Mouse (Mus musculus) adrenal gland, adult 18-20 months (tissue): ENCODE measurements around the gene Arhgef19. TPM values are rescaled to one million over a fixed set of nuclear protein-coding genes. Genes with fewer than 3 reads are reported as not detected.
A peak's percentile ranks its signal among the peaks of the same experiment; 100 is the strongest.

Experiments
- DNase-seq, 2 experiments: peaks; one replicate each; pipeline ENCODE4 v3.0.0; 2021 to 2022; ENCODE audit warnings: low spot score in 2 of 2
- total RNA-seq, 2 experiments: library from RNA; stranded (reverse); gene quantifications; 1 replicate in 1 of 2; 2 replicates in 1 of 2; pipeline ENCODE4 v1.2.3; 2021

Gene Arhgef19
- total RNA-seq, 2 experiments from 2014 or later, result 47.6 to 51.9 TPM

DNA sequence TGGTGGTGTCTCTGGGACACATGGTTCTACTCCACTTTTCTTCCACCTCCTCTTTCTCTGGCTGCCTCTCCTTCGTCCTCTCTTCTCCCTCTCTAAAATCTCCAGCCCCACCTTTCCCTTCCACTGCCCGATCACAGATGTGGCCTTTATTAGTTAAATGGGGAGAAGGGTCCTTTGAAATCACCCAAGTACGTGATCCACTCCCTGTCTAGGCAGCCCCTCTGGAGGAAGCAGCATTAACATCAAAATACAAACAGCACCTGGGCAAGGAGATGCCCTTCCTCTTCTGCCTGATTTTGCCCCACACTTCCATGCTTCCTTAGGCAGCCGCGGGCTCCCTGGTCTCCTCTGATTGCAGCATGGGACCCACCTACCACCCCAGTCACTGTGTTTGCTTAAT is 43.3 kb downstream of the Arhgef19 start:
- no peak for DNase-seq

DNA sequence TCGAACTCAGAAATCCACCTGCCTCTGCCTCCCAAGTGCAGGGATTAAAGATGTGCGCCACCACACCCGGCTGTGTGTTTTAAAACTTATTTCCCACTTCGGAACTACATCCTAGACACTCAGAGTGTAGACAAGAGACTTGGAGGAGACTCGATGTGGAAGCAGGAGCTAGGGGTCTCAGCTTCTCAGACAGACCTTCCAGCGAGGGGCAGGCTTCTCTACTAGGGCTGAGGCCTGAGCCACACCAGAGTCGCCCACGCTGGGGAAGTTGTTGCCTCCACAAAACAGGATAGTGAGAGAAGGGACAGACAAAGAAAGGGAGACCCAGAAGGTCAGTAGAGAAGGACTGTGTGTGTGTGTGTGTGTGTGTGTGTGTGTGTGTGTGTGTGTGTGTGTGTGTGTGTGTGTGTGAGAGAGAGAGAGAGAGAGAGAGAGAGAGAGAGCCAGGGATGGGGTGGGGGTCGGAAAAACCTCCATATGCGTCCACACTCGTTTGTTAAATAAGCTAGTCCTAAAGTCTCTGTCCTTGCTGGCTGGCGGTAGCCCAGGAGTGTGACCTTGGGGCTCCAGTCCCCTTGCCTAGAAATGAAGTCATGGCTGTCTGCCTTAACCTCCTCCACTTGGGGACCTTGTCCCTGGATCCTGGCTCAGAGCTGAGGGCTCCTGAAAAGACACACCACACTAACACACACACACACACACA is 44.0 kb downstream of the Arhgef19 start:
- DNase-seq, result peak in 1 of 2 experiments; percentile 42

GRCm38 (mm10) chr4:141283879-141284411 is 44.6 kb downstream of the Arhgef19 start:
- DNase-seq, result no peak

DNA sequence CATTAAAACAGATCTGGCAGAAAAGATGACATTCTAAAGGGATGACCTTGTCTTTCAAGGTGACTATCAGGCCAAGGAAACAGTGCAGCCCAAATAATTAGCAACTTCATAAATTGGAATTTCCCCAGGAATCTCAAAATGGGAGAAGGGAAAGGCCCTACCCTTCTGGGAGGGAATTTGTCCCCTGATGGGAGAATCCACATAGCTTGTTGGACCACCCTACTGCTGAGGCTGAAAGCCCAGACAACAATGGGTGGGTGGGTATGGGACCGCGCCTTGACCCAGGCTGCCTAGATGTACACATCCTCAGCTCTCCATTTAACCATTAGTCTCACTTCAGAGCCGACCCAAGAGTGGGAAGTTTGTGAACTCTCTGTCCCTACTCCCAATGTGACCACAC is 45.2 kb downstream of the Arhgef19 start:
- no peak for DNase-seq

GRCm38 (mm10) chr4:141285128-141285527 is 45.8 kb downstream of the Arhgef19 start:
- DNase-seq, result no peak

GRCm38 (mm10) chr4:141286860-141287517 is 47.7 kb downstream of the Arhgef19 start:
- peak in 1 of 2 experiments; percentile 46 for DNase-seq

DNA sequence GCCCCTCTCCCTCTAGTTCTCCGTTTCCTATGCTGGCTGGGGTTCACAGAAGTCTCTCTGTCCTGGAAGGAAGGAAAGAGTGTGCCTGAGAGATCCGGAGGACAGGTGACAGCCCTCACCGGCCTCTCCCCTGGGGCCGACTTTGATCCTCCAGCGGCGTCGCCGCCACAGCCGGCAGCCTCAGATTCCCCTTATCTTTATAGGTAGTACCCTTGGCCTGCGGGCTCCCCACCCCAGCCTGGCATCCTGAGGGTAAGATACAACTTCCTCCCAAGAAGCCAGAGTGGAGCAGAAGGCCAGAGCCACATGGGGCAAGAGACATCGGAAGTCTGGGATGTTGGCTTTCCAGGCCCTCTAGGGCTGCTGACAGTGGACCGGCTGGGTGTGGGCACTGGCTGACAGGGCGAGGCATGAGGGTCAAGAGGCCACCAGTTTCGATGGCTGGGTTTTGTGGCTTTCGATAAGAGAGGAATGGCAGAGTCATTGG is 48.3 kb downstream of the Arhgef19 start:
- DNase-seq, result no peak

DNA sequence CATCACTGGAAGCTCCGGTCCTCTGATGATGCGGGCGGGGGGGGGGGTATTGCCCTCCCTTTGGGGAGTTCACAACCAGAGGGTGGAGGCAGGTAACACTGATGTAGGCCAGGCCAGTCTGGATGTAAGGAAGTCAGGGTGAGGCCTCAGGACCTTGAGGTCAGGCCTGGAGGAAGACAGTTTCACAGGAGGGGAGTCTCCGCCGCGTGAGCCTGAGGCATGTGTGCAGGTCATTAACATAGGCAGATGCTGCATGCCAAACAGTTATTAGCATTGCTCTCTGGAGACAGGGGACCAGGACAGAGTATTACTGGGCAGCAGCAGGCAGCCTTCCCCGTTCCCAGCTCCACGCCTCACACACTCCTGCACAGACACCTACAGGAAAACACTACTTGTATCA is 48.9 kb downstream of the Arhgef19 start:
- DNase-seq, result no peak

DNA sequence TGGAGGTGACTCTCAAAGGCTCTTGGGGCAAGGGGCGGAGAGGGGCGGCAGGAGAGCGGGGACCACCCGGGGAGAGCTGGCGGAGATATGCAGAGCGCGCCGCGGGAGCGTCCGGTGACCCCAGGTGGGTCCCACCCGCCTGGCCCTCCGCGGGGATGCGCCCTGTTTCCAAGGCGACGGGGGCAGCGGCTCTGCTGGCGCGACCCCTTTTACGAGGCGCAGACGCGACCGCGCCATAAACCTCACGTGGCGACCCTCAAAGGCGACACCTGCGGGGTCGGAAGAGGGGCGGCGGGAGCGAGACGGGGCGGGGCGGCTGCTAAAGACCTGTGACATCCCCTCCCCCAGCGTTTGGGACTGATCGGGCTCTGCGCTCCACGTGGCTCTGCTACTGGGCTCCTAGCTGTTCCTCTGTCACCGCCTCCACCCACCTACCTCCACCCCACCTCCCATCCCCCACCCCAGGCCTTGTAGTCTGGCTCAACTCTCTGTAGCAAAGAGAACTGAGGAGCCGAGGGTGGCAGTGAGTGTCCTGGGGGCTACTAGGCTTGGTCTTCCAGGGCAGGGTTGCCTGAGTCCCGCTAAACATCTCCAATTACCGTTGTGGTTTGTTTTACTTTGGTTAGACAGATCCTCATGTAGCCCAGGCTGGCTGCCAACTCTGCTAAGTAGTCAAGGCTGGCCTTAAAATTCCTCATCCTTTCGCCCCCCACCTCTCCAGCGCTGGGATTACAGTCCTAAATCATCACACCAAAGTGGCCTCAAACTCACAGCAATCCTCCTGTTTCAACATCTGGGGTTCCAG is 52.5 kb downstream of the Arhgef19 start:
- no peak for DNase-seq

DNA sequence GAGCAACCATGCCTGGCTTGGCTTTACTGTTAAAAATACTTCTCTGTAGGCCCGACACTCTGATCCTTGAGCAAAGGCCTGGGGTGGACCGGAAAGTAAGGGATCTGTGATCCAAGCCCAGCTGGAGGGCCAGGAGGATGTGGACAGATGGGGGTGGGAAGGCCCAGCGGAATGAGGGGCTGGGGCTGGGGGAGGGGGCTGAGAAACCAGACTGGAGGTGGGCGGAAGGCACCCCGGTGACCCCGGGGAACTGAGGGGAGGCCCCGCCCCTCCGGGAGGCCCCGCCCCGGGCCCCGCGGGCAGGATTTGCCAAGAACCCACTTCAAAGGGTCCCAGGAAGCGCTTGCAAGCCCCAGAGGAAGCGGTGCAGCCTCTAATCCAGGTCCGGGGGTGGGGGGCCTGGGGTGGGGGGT is 56.5 kb downstream of the Arhgef19 start:
- no peak for DNase-seq

DNA sequence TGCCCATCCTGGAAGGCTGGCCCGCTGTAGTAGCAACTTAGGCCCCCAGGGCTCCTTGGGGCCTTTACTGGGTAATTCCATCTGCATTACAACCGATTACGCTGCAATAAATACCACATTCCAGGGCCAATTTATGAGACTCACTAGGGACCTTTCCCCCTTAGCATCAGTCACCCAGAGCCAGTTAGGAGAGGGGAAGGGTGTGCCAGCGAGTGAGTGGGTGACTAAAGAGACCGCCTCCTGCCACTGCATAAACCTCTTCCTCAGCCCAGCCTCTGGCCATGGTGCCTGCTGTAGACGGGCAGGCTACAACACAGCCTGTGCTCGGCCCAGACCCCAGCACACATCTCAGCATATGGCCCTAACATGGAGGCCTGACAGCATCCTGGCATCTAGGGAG is 58.6 kb downstream of the Arhgef19 start:
- no peak for DNase-seq

DNA sequence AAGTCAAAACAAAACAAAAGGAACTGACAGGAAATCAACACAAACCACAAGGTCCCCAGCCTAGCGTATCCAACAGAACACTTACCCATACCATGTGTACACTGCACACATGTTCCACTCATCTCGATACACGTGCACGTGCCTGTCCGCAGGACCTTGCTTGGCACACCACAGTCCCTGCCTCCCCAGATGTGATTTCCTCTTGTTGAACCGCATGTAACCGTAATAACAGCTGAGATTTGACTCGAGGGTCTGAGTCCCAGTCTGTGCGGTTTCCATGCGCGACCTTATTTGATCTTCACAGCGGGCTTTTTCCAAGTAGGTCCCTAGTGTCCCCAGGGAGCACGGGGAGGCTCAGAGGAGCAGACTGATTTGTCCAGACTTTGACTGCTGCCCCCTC is 60.1 kb downstream of the Arhgef19 start:
- no peak for DNase-seq

DNA sequence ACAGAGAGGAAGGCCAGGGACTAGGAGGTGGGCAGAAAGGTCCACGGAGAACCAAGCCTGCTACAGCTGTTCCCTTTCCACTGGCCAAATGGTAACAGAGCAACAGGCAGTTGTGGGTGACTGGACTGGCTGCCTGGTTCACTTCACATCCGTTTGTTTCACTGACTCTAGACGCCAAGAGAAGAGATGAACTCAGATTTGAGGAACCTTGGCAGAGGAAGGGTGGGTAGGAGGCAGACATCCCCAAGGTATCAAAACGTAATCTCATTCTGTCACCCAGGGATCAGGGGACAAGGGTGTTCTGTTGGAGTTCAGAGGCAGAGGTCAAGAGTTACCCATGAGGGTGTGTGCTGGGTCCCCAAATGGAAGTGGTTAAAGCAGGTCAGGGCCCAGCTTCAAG is 60.9 kb downstream of the Arhgef19 start:
- DNase-seq, result no peak

DNA sequence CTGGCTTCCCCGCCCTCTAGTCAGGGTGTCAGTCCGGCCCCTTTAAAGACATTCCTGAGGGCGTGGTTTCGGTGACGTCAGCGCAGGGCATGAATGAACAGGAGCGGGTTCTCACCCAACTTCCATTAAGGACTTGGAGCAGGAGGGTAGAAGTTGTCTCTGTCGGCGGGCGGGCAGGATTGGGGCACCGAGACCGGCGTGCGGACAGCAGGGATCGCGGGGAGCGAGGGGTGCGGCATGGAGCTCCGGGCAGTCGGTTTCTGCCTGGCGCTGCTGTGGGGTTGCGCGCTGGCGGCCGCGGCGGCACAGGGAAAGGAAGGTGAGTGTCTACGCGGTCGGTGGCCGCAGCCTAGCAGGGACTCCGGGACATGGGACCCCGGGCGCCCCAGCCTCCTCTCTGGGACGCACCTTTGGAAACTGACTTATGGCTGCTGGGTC is 61.8 kb downstream of the Arhgef19 start, which contains the start of gene Epha2:
Gene Epha2 (plus strand): TSS at position 125 of the 438 bp plus-strand sequence.
- DNase-seq, result peak; percentile 91 to 95

DNA sequence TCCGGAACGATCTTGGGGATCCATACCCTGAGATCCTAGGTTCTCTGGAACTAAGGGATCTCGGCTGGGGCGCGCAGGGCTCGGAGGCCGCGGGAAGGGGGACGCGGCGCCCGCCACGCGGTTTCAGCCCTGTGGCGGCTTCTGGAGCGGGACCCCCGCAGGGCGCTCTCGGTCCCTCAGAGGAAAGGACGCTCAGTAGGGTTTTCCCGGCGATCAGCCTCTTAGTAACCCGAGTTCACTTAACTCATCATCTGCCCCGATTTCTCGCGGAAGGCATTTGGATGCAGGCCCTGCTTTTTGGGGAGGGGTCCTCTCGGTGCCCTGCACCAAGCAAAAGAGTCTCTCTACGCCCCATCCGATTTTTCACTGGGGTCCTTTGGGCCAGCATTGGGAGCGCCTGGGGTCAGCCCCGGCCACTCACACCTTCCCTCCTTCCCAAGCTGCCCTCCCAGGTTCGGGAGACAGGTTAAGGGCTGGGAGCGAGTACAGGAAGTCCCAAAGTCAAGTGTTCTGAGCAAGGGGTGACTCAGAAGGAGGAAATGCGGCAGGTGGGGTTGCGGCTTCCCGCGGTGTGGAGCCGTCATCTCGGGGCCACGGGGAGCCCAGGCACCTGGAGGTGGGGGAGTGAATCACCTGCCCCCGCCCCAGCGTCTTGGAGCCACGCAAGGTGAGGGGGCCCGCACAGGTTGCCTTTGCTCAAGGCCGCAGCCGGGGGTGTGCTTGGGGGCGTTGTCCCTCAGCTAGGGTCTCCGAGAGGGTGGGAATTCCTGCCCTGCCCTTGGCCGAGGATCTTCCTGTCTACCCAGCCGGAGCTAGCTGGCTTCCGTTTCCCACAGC is 62.5 kb downstream of the Arhgef19 start:
- DNase-seq, result no peak

- DNase-seq, result no peak
Observed at GRCm38 (mm10) chr4:141302428-141303401, 63.4 kb downstream of the Arhgef19 start.

DNA sequence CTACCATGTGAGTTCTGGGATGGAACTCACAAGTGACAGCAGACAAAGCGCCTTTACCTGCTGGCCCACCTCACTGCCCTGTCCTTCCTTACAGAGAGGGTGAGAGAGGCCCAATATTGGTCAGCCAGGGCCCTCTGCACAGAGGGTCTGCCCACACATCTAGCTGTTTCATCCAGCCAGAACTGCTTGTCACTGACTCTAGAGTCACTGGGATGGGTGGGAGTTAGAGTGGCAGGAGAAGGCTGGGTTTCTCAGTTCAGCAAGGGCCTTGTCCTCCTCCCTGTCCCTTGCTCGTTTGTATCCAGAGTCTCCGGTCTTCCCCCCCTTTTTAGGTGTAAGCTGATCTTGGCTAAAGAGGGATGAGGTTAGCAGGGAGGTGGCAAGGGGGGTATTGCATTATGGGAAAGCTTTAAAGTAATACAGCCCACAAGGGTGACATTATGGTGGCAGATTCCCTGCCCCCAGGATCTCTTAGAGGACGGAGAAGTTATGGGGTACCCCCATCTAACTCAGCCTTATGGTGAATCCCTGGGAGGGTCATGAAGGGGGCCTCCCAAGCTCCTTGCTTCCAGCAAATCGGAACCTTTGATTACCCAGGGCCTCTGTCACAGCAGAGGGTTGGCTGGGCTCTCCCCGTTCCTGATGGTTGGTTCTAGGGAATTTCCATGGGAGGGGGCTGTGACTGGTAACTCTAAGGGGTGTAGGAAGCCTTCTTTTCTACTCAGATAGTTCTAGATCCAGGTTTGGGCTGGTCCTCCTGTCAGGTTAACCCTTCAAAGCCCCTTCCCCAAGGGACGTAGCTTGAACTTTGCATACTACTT is 64.3 kb downstream of the Arhgef19 start:
- no peak for DNase-seq

DNA sequence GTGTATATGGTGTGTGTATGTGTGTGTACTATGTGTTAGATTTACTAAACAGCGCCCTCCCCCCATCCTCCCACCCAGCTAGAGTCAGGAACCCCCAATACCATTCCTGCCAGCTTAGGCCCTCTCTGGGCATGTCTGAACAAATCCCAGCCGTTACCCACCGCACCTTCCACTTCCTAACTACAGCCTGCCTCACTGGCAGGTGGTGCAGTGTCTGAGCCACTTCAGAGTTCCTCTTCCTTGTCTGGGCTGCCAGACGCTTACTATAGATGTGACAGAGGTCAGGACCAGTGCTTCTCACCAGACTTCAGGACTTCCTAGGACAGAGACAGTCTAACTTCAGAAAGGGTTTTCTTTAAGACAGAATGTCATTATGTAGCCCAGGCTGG is 64.9 kb downstream of the Arhgef19 start:
- DNase-seq, result no peak
